Mouse (Mus musculus) cerebellum, adult 2 months (tissue): ENCODE data around the gene Plpp7.

Source experiments
- CTCF ChIP-seq: fragments of 200-500 bp; IDR thresholded peaks from 2 replicates; pipeline ENCODE4 v1.5.1; 2011; ENCODE audit warnings: low read depth, mild to moderate bottlenecking, control low read depth, low read length, moderate library complexity, borderline replicate concordance; ENCODE audit not compliant: insufficient read depth
- POLR2A ChIP-seq: fragments of 200-500 bp; IDR thresholded peaks from 2 replicates; pipeline ENCODE4 v1.6.1; 2011; ENCODE audit warnings: low read length, control low read depth, borderline replicate concordance; ENCODE audit not compliant: insufficient read depth

GRCm38 (mm10) chr2:32154334-32154997, 59.1 kb downstream of the Plpp7 start:
- TF ChIP-seq POLR2A (no peak), CTCF (no peak)
